Mouse (Mus musculus) neural tube, embryonic 14.5 days (tissue): ENCODE results near the gene Pam. TPM values are rescaled to one million over a fixed set of nuclear protein-coding genes. Genes with fewer than 3 reads are reported as not detected.

Source experiments
- ATAC-seq: fragments of 200-750 bp; cut with Nextera tagmentation; 2 replicates; pipeline ENCODE4 v1.8.0; 2017; ENCODE audit warnings: low read depth, mild to moderate bottlenecking, moderate TSS enrichment, moderate library complexity
- H3K27ac ChIP-seq: fragments of 300-500 bp; sonication (generic); 2 replicates; pipeline ENCODE4 v1.5.1; 2014; ENCODE audit warnings: low read depth, mild to moderate bottlenecking, control low read depth, low read length, moderate library complexity, mixed read lengths
- H3K27me3 ChIP-seq: fragments of 300-500 bp; sonication (generic); 2 replicates; pipeline ENCODE4 v1.6.1; 2014; ENCODE audit warnings: low read length; ENCODE audit not compliant: control insufficient read depth, insufficient read depth
- H3K36me3 ChIP-seq: fragments of 300-500 bp; sonication (generic); 2 replicates; pipeline ENCODE4 v1.6.1; 2014; ENCODE audit warnings: low read length, mixed read lengths; ENCODE audit not compliant: control insufficient read depth, insufficient read depth
- H3K4me1 ChIP-seq: fragments of 300-500 bp; sonication (generic); 2 replicates; pipeline ENCODE4 v1.6.1; 2014; ENCODE audit warnings: low read length; ENCODE audit not compliant: control insufficient read depth, insufficient read depth
- H3K4me2 ChIP-seq: fragments of 300-500 bp; sonication (generic); 2 replicates; pipeline ENCODE4 v1.6.1; 2014; ENCODE audit warnings: mild to moderate bottlenecking, low read depth, low read length, control low read depth
- H3K4me3 ChIP-seq: fragments of 300-500 bp; sonication (generic); 2 replicates; pipeline ENCODE4 v1.5.1; 2014; ENCODE audit warnings: low read depth, low read length, control low read depth, mixed read lengths
- H3K9ac ChIP-seq: fragments of 300-500 bp; sonication (generic); replicated peaks from 2 replicates; pipeline ENCODE4 v1.6.1; 2014; ENCODE audit warnings: low read depth, mild to moderate bottlenecking, control low read depth, low read length, mixed read lengths
- H3K9me3 ChIP-seq: fragments of 300-500 bp; sonication (generic); 2 replicates; pipeline ENCODE4 v1.6.1; 2016; ENCODE audit warnings: low read length; ENCODE audit not compliant: control insufficient read depth
- WGBS: fragments of 180-500 bp; shearing (Covaris S2); extraction: QIAGEN DNeasy Blood & Tissue Kit; methylation state at CpG from one replicate; pipeline ENCODE4 v1.1.7; 2014; 5-methylcytosine and 5-hydroxymethylcytosine counted together
- polyA plus RNA-seq: library from polyadenylated mRNA; unstranded; fragments of >200 nt; fragmentation: Nextera tagmentation; extraction: Ambion mirVana; gene quantifications from 2 replicates; pipeline ENCODE4 v1.2.1, GENCODE M21; 2014

Gene Pam
- polyA plus RNA-seq, 1 experiment from 2014 or later: 51.5 TPM

- no peak for ATAC-seq
- Histone ChIP-seq H3K27me3 (no peaks in the 10 kb centered on the region), H3K4me1 (peaks cover under 1% of the 10 kb centered on the region; the same call in 1 of the 2 replicates), H3K4me2 (no peak overlapping the region), H3K4me3 (no peak overlapping the region), H3K9me3 (no peaks in the 10 kb centered on the region), H3K36me3 (no peaks in the 10 kb centered on the region), H3K27ac (no peak overlapping the region), H3K9ac (no peak overlapping the region)
- 67% methylated on average over 2 of the region's 2 CpGs for WGBS
These were observed 42.0 kb downstream of the Pam start for GRCm38 (mm10) chr1:98053447-98053846.

- H3K4me2 ChIP-seq: no peak overlapping the region
- no peak overlapping the region for H3K4me3 ChIP-seq
These were observed 42.7 kb downstream of the Pam start for GRCm38 (mm10) chr1:98052775-98053174.

GRCm38 (mm10) chr1:98051039-98051438, 44.4 kb downstream of the Pam start:
- no peak for ATAC-seq
- H3K4me2 ChIP-seq: no peak overlapping the region
- H3K36me3 ChIP-seq: no peaks in the 10 kb centered on the region
- 47% methylated on average over 3 of the region's 3 CpGs for WGBS
- H3K27ac ChIP-seq: no peak overlapping the region
- H3K9ac ChIP-seq: no peak overlapping the region
- no peak overlapping the region for H3K4me3 ChIP-seq
- H3K4me1 ChIP-seq: peaks cover 10% of the 10 kb centered on the region
- H3K27me3 ChIP-seq: no peaks in the 10 kb centered on the region
- H3K9me3 ChIP-seq: no peaks in the 10 kb centered on the region

More at GRCm38 (mm10) chr1:98052775-98053174, 42.7 kb downstream of the Pam start:
- H3K27ac ChIP-seq: no peak overlapping the region
- ATAC-seq: no peak
- no peaks in the 10 kb centered on the region for H3K9me3 ChIP-seq
- no peaks in the 10 kb centered on the region for H3K36me3 ChIP-seq
- H3K4me1 ChIP-seq: peaks cover 7% of the 10 kb centered on the region
- H3K9ac ChIP-seq: no peak overlapping the region
- no peaks in the 10 kb centered on the region for H3K27me3 ChIP-seq
- 95% methylated on average over 4 of the region's 4 CpGs for WGBS

GRCm38 (mm10) chr1:98049756-98050155, 45.7 kb downstream of the Pam start:
- H3K4me2 ChIP-seq: no peak overlapping the region
- 78% methylated on average over 7 of the region's 7 CpGs for WGBS
- no peak overlapping the region for H3K9ac ChIP-seq
- H3K9me3 ChIP-seq: no peaks in the 10 kb centered on the region
- no peak for ATAC-seq
- H3K27ac ChIP-seq: no peak overlapping the region
- no peaks in the 10 kb centered on the region for H3K27me3 ChIP-seq
- H3K36me3 ChIP-seq: no peaks in the 10 kb centered on the region
- no peak overlapping the region for H3K4me3 ChIP-seq
- peaks cover 10% of the 10 kb centered on the region for H3K4me1 ChIP-seq

DNA sequence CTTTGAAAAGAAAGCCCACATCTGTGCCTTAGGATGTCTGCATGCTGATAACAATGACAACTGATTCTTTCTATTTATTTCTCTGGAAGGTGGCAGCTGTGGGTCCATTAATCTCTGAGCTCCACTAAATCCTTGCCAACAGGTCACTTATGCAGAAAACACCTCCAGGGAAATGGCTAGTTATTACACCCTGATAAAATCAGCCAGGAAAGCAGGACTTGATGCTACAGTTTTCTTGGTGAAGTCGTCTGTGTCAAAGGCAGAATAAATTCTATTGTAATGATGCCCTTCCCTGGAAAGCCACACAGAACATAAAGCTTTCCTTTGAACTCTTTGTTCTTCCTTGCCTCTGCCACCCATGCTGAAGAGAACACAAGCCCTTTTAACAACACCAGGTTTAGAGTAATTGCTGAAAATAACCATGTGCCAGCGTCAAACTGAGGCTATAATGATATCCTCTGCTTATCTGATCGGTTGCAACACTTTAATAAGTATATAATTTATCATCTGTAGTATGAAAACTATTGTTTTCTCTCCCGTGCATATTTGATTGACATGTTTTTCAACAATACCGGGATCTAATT, 47.1 kb downstream of the Pam start:
- H3K36me3 ChIP-seq: no peaks in the 10 kb centered on the region
- peak overlapping the region; percentile 74; the same call in 1 of the 2 replicates for H3K27ac ChIP-seq
- no peaks in the 10 kb centered on the region for H3K27me3 ChIP-seq
- peak; percentile 60 for ATAC-seq
- WGBS: 10% methylated on average over 5 of the region's 5 CpGs
- peaks cover 10% of the 10 kb centered on the region for H3K4me1 ChIP-seq
- H3K9me3 ChIP-seq: no peaks in the 10 kb centered on the region
- H3K9ac ChIP-seq: no peak overlapping the region; the same call in 1 of the 2 replicates
- H3K4me3 ChIP-seq: no peak overlapping the region
- H3K4me2 ChIP-seq: peak overlapping the region; percentile 38

- Histone ChIP-seq H3K27me3 (no peaks in the 10 kb centered on the region), H3K27ac (peak overlapping the region; percentile 74; the same call in 1 of the 2 replicates), H3K9ac (peak overlapping the region; percentile 11; the same call in 1 of the 2 replicates), H3K4me3 (peak overlapping the region; percentile 9; the same call in 1 of the 2 replicates), H3K4me1 (peaks cover 10% of the 10 kb centered on the region), H3K9me3 (no peaks in the 10 kb centered on the region), H3K4me2 (peak overlapping the region; percentile 38), H3K36me3 (no peaks in the 10 kb centered on the region)
- WGBS: 17% methylated on average over 10 of the region's 10 CpGs
- ATAC-seq: peak; percentile 96
These were observed 47.9 kb downstream of the Pam start for GRCm38 (mm10) chr1:98047284-98048217.

GRCm38 (mm10) chr1:98042425-98042824, 53.0 kb downstream of the Pam start:
- no peak for ATAC-seq
- no peak overlapping the region for H3K4me2 ChIP-seq
- H3K36me3 ChIP-seq: no peaks in the 10 kb centered on the region
- WGBS: 23% methylated on average over 2 of the region's 2 CpGs
- no peaks in the 10 kb centered on the region for H3K27me3 ChIP-seq
- no peaks in the 10 kb centered on the region; the same call in 1 of the 2 replicates for H3K4me1 ChIP-seq
- H3K9me3 ChIP-seq: no peaks in the 10 kb centered on the region
- H3K9ac ChIP-seq: no peak overlapping the region
- no peak overlapping the region for H3K4me3 ChIP-seq
- no peak overlapping the region for H3K27ac ChIP-seq

DNA sequence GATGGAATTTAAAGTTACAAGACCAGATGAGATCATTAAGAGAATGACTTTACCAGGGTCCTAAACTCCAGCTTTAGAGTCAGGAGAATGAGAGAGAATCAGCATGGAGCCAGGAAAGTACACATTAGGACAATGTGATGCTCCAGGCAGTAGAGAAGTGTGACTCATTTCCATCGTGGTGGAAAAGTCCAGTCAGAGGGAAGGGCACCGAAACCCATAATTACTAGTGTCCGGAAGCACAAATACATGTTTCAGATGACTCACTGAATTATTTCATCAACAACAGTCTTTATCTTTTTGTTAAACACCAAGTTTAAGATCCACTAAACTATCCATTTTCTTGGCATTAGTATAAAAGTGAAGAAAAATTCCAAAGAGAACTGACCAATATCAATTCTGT, 57.2 kb downstream of the Pam start:
- no peaks in the 10 kb centered on the region for H3K4me1 ChIP-seq
- no peaks in the 10 kb centered on the region for H3K9me3 ChIP-seq
- 76% methylated on average over 3 of the region's 3 CpGs for whole genome bisulfite sequencing
- H3K27ac ChIP-seq: no peak overlapping the region
- no peak overlapping the region for H3K4me3 ChIP-seq
- no peaks in the 10 kb centered on the region for H3K36me3 ChIP-seq
- no peaks in the 10 kb centered on the region for H3K27me3 ChIP-seq
- ATAC-seq: no peak
- H3K9ac ChIP-seq: no peak overlapping the region
- no peak overlapping the region for H3K4me2 ChIP-seq

DNA sequence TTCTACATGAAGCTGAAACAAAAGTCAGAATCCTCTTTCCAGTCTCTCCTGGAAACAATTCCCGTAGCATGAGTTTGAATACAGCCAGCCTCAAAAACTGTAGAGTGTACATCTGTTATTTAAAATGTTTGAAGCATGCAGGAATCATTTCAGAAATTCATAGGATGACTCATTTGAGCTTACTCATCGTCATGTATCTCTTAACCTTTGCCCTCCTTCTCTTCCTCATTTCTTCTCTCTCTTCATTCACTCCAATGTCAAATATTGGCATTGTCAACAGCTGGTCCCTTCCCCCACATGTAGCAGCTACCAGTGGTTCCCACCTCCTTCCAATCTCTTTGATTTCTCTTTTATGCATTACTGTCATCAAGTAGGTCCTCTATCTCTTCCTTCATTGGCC, 59.7 kb downstream of the Pam start:
- Histone ChIP-seq H3K27ac (no peak overlapping the region), H3K4me1 (no peaks in the 10 kb centered on the region), H3K9ac (no peak overlapping the region), H3K4me2 (no peak overlapping the region), H3K4me3 (no peak overlapping the region), H3K9me3 (no peaks in the 10 kb centered on the region), H3K27me3 (no peaks in the 10 kb centered on the region), H3K36me3 (no peaks in the 10 kb centered on the region)
- no peak for ATAC-seq
- 85% methylated on average over 2 of the region's 2 CpGs for WGBS
